Mouse (Mus musculus) forelimb bud, embryonic 11.5 days (tissue): Measurements from ENCODE around the gene Sh2d3c.

Source experiments
- DNase-seq: peaks from one replicate; pipeline ENCODE4 v3.0.0-alpha.2; 2012; ENCODE audit warnings: low read depth, low spot score

Gene Sh2d3c

DNA sequence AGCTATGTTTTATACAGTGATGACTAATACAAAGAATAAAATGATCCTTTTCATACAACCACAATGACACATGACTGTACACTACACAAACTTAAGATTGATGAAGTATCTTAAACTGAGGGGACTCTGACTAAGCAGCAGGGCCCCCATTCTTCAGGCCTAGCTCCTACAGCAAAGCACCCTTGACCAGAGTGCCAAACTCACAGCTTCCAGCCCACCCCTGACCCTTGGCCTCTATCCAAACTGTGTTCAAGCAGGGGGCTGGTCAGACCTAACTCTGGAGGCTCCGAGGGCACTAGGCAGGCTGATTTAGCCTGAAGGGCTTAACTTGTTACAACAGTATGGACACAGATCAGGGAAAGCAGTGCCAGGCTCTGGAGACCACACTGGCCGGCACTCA lies 67.7 kb downstream of the Sh2d3c start:
- no peak for DNase-seq

DNA sequence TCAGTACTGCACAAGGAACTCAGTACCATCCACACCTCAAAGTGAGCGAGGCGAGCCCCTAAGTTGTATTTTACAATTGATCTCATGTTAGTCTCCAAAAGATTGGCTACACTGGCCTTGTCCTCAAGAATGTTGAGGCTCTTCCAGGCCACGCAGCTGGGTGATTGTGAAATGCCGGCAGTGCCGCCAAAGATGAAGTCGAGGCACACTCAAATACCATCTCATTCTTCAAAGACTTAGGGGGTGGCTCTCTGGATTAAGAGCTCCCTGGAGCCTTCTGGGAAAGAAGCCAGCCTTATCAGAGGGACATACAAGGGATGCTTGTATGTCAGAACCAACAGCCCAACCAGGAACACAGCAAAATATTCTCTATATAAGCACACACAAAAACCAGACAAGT lies 70.4 kb downstream of the Sh2d3c start:
- DNase-seq: no peak

DNA sequence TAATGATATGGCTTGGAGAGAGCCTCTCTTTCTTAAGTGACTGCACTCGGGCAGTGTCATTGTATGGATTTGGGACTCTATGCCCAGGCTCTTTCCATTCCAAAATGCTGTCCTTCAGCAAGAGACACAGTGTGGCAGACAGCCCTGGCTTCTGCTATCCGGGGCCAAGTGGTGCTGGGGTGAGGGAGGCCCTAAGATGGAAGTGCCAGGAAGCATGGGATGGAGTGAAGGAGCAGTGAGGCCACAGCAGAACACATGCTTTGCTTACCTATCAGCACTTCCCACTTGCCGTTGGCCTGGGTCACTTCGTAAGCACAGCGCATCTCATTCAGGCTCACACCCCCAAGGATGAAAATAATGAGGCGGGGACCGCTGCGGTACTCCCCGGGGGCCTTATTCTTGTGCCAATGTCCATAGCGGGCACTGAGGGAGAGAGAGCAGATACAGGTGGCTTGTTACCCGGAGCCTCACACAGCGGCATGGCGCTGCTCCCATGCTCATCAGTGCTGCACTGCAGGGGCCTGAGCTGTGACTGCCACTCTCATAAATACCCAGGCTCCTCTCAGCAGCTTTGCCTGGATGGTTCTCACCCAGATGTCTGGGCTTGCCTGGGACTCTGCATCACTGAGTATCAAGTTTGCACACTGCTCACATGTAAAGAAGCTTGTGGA lies 75.0 kb downstream of the Sh2d3c start:
- no peak for DNase-seq

- DNase-seq: no peak
Measured at GRCm38 (mm10) chr2:32798251-32798962, 77.6 kb downstream of the Sh2d3c start.
